In the genomic region with DNA sequence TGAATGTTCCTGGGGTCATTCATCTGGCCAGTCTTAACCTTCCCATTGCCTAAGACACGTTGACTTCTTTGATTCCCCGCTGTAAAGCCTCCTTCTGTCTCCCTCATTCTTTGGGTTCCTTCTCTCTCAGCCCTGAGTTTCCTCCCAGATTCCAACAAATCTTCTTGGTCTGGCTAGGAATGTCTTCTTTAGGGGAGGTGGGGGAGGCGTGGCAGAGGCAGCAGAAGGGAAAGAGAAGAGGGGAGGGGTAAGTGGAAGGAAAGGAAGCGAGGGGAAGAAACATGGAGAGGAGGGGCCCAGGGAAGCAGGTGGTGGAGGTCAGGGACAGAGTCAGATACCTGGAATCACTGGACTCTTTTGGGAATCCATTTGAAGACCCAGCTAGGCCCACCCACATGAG, we compare ENCODE assay signal across 12 mouse cellular contexts. TPM values are rescaled to one million over a fixed set of nuclear protein-coding genes. Genes with fewer than 3 reads are reported as not detected.
DNase-seq lines count a peak whose midpoint lies in the region; ATAC-seq and TF ChIP-seq lines count a peak whose summit lies in the region.
"Had no signal": no experiment of that assay in that cellular context is flagged by ENCODE, and none has a peak within 500 bp of the region (broad histone marks: within the 10 kb centered on the region; RNA-seq: fewer than 3 reads in every experiment).

No protein-coding gene starts in this region.

- peak overlapping the region; percentile 74 for H3K27ac ChIP-seq in heart, embryonic 10.5 days
- H3K27ac ChIP-seq in midbrain, embryonic 10.5 days (replicated peaks), result peak overlapping the region; percentile 64; the same call in 1 of the 2 replicates
- no peak overlapping the region for H3K27ac ChIP-seq in midbrain, postnatal 0 days (ENCODE audit: low read depth, low read length)
- peak overlapping the region; percentile 96 for H3K27ac ChIP-seq in limb, embryonic 11.5 days (replicated peaks; ENCODE audit: low read depth, low read length)

- no peak for TF ChIP-seq CTCF in midbrain, postnatal 0 days (IDR thresholded peaks at IDR 0.05)

- H3K4me3 ChIP-seq in heart, embryonic 10.5 days, result no peak overlapping the region
- H3K4me3 ChIP-seq in midbrain, embryonic 10.5 days, result no peak overlapping the region
- H3K4me3 ChIP-seq in midbrain, postnatal 0 days (ENCODE audit: low read depth, low read length), result no peak overlapping the region
- no peak overlapping the region for H3K4me3 ChIP-seq in limb, embryonic 11.5 days (ENCODE audit: low read depth, low read length)

- intact Hi-C loops in heart, postnatal 14 days (cut with DNase I), result no loop called here
- intact Hi-C loops in left cerebral cortex, postnatal 25 days (cut with DNase I), result no loop called here

- H3K9me3 ChIP-seq in heart, embryonic 10.5 days, result no peaks in the 10 kb centered on the region
- no peaks in the 10 kb centered on the region for H3K9me3 ChIP-seq in midbrain, embryonic 10.5 days (replicated peaks)
- no peaks in the 10 kb centered on the region for H3K9me3 ChIP-seq in midbrain, postnatal 0 days (ENCODE audit: low read length)
- no peaks in the 10 kb centered on the region for H3K9me3 ChIP-seq in limb, embryonic 11.5 days (ENCODE audit: control insufficient read depth, low read length)

- H3K27me3 ChIP-seq in heart, embryonic 10.5 days (ENCODE audit: insufficient read depth, poor library complexity, severe bottlenecking), result no peaks in the 10 kb centered on the region
- peaks cover 32% of the 10 kb centered on the region for H3K27me3 ChIP-seq in midbrain, embryonic 10.5 days (ENCODE audit: low read depth, poor library complexity, severe bottlenecking)
- H3K27me3 ChIP-seq in midbrain, postnatal 0 days (ENCODE audit: insufficient read depth, low read length), result no peaks in the 10 kb centered on the region
- no peaks in the 10 kb centered on the region for H3K27me3 ChIP-seq in limb, embryonic 11.5 days (ENCODE audit: control insufficient read depth, insufficient read depth, low read length)

- H3K36me3 ChIP-seq in heart, embryonic 10.5 days, result no peaks in the 10 kb centered on the region
- H3K36me3 ChIP-seq in midbrain, embryonic 10.5 days, result no peaks in the 10 kb centered on the region
- no peaks in the 10 kb centered on the region for H3K36me3 ChIP-seq in midbrain, postnatal 0 days (ENCODE audit: insufficient read depth, low read length)
- no peaks in the 10 kb centered on the region for H3K36me3 ChIP-seq in limb, embryonic 11.5 days (ENCODE audit: control insufficient read depth, insufficient read depth, low read length)

- no peak for DNase-seq in heart, embryonic 10.5 days (ENCODE audit: low spot score)
- no peak for DNase-seq in heart, postnatal 14 days
- DNase-seq in midbrain, embryonic 10.5 days (ENCODE audit: low spot score), result no peak
- DNase-seq in midbrain, postnatal 0 days (ENCODE audit: low spot score), result no peak
- no peak for DNase-seq in limb, embryonic 11.5 days (ENCODE audit: low spot score)
- peak; percentile 60 for DNase-seq in yolk sac, embryonic 10.5 days (ENCODE audit: low spot score)
- no peak for DNase-seq in cerebellum, adult 11-12 months
- DNase-seq in left cerebral cortex, postnatal 25 days (ENCODE audit: low spot score in 2 of 2), result no peak
- DNase-seq: gastrocnemius, postnatal 14 days; right cerebral cortex, postnatal 14 days; thymus, adult 18-20 months had no signal

- no peak overlapping the region for H3K9ac ChIP-seq in midbrain, postnatal 0 days (replicated peaks; ENCODE audit: low read length, poor library complexity, severe bottlenecking)
- peak overlapping the region; percentile 43; the same call in 1 of the 2 replicates for H3K9ac ChIP-seq in limb, embryonic 11.5 days (ENCODE audit: low read length)

- WGBS in heart, embryonic 10.5 days, result 66% methylated on average over 4 of the region's 4 CpGs
- 66% methylated on average over 4 of the region's 4 CpGs for WGBS in midbrain, embryonic 10.5 days
- WGBS in midbrain, postnatal 0 days, result 65% methylated on average over 4 of the region's 4 CpGs
- WGBS in limb, embryonic 11.5 days, result 41% methylated on average over 4 of the region's 4 CpGs

- no peak for ATAC-seq in midbrain, postnatal 0 days (ENCODE audit: low FRiP score)
- no peak for ATAC-seq in limb, embryonic 11.5 days (ENCODE audit: insufficient number of reproducible peaks, low FRiP score, low TSS enrichment, low read depth)

- no peak overlapping the region for H3K4me2 ChIP-seq in midbrain, postnatal 0 days (ENCODE audit: low read depth, low read length, poor library complexity, severe bottlenecking)
- no peak overlapping the region for H3K4me2 ChIP-seq in limb, embryonic 11.5 days (ENCODE audit: low read depth, severe bottlenecking)

- peaks cover 38% of the 10 kb centered on the region for H3K4me1 ChIP-seq in heart, embryonic 10.5 days
- peaks cover 43% of the 10 kb centered on the region for H3K4me1 ChIP-seq in midbrain, embryonic 10.5 days
- H3K4me1 ChIP-seq in midbrain, postnatal 0 days (ENCODE audit: insufficient read depth, low read length), result no peaks in the 10 kb centered on the region
- peaks cover 40% of the 10 kb centered on the region for H3K4me1 ChIP-seq in limb, embryonic 11.5 days (ENCODE audit: control insufficient read depth, insufficient read depth, low read length)

RNA-seq across cellular contexts. Expression of a gene that starts 22.7 kb away (rescaled TPM):
- polyA plus RNA-seq in heart, embryonic 10.5 days (2016; fragmentation: Nextera tagmentation; extraction: Ambion mirVana), result 31.1 and 39.8 TPM in 2 replicates
- 10 to 100 TPM; 13.0 to 14.9 TPM for total RNA-seq in heart, postnatal 14 days (2021)
- 32.0 and 36.5 TPM in 2 replicates for polyA plus RNA-seq in midbrain, embryonic 10.5 days (2016; fragmentation: Nextera tagmentation; extraction: Ambion mirVana)
- total RNA-seq in midbrain, postnatal 0 days (2014; rRNA removed), result 4.7 and 4.9 TPM in 2 replicates
- polyA plus RNA-seq in midbrain, postnatal 0 days (2015; fragmentation: Nextera tagmentation; extraction: Ambion mirVana), result 4.5 and 4.7 TPM in 2 replicates
- 96.4 and 108 TPM in 2 replicates for polyA plus RNA-seq in limb, embryonic 11.5 days (2014; fragmentation: Nextera tagmentation; extraction: Ambion mirVana)
- total RNA-seq in left cerebral cortex, postnatal 25 days (2021), result 10 to 100 TPM; 12.6 to 13.2 TPM

RNA-seq across cellular contexts. Expression of a gene that starts 48.3 kb away (rescaled TPM):
- polyA plus RNA-seq in heart, embryonic 10.5 days (2016; fragmentation: Nextera tagmentation; extraction: Ambion mirVana), result 0.30 and 0.88 TPM in 2 replicates
- total RNA-seq in heart, postnatal 14 days (2021), result under 1 TPM; 0.17 to 0.34 TPM
- polyA plus RNA-seq in midbrain, embryonic 10.5 days (2016; fragmentation: Nextera tagmentation; extraction: Ambion mirVana), result 0.94 and 0.98 TPM in 2 replicates
- 0.24 and 2.4 TPM in 2 replicates for total RNA-seq in midbrain, postnatal 0 days (2014; rRNA removed)
- polyA plus RNA-seq in midbrain, postnatal 0 days (2015; fragmentation: Nextera tagmentation; extraction: Ambion mirVana), result 0.12 and 0.16 TPM in 2 replicates
- 4.9 and 6.0 TPM in 2 replicates for polyA plus RNA-seq in limb, embryonic 11.5 days (2014; fragmentation: Nextera tagmentation; extraction: Ambion mirVana)
- total RNA-seq in left cerebral cortex, postnatal 25 days (2021), result under 1 TPM in 1 of 2 experiments, not detected in 1; 0.16 TPM
- polyA plus RNA-seq: liver, embryonic 16.5 days had no signal

RNA-seq across cellular contexts. Expression of a gene that starts 52.2 kb away (rescaled TPM):
- polyA plus RNA-seq in heart, embryonic 10.5 days (2016; fragmentation: Nextera tagmentation; extraction: Ambion mirVana), result 0.10 TPM in 1 of 2 replicates, not detected in the other
- total RNA-seq in heart, postnatal 14 days (2021), result not detected
- not detected in 2 replicates for polyA plus RNA-seq in midbrain, embryonic 10.5 days (2016; fragmentation: Nextera tagmentation; extraction: Ambion mirVana)
- total RNA-seq in midbrain, postnatal 0 days (2014; rRNA removed), result 0.16 TPM in 1 of 2 replicates, not detected in the other
- not detected in 2 replicates for polyA plus RNA-seq in midbrain, postnatal 0 days (2015; fragmentation: Nextera tagmentation; extraction: Ambion mirVana)
- not detected in 2 replicates for polyA plus RNA-seq in limb, embryonic 11.5 days (2014; fragmentation: Nextera tagmentation; extraction: Ambion mirVana)
- under 1 TPM in 1 of 2 experiments, not detected in 1; 0.30 TPM for total RNA-seq in left cerebral cortex, postnatal 25 days (2021)
